Mouse (Mus musculus): ENCODE measurements around the gene 4930442H23Rik.
"Not testable (repeated sequence)": the region's sequence is repeated elsewhere in the genome, so short reads cannot be mapped to it uniquely, and the experiment has no call there.

4930442H23Rik gene

DNA sequence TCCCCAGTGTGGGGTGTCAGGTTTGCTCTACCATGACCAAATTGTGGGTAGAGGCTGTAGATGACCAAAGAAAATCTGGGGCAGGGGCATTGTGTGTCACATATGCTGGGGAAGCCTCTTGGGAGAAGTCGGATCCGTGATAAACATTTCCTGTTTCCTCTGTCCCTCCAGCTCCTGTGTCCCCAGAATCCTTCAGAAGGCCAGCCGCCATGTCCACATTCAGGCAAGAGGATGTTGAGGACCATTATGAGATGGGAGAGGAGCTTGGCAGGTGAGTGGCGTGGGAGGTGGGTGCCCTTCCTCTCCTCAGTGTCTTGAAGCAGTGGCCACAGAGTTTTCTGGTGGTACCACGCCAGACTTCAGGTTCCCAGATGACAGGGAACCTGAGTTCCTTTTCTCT, at the start of gene 4930442H23Rik:
Gene 4930442H23Rik, minus strand, starts transcription at position 45 of the 400 bp plus-strand sequence.
- no peak for DNase-seq

DNA sequence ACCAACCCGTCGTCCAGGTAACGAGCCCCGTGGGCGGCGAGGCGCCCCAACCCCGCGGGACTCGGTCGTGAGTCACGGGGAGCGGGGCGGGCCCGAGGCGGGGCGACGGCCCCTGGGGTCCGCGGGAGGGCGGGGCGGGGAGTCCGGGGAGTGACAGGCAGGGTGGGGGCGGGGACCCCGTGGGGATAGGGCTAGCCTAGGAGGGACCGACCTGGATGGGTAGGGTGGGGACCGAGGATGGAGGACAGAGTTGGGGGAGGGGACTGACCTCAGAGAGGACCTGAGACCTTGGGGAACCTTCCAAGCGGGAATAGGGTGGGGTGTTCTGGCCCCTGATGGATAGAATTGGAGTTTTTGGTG, 49.6 kb upstream of the 4930442H23Rik start:
- no peak for DNase-seq

DNA sequence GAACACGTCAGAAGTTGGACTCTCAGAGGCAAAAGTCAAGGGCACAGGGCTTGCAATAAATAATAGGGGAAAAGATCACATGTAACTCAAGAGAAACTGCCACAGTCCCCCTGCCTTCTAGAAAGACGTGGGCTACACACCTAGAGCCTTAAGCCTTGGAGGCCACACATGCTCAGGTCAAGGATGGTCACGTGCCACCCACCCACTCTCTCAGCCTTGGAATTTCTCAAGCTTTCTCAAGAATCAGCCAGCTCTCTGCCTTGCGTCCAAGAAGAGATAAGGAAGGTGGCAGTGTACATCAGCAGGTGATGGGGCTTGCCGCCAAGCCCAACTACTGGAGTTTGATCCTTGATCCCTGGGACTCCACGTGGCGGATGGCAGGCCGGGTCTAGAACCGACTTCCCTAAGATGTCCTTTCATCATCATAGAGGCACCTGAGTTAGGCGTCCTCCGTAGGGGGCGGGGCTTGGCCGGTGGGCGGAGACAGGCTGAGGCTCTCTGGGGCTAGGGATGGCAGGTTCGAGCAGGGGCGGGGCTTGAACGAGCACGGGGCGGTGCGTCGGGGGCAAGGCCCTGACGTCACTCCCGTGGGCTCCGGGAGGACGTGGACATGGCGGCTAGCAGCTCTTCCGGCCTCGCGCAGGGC, 49.1 kb upstream of the 4930442H23Rik start, which contains the start of gene Zfr2:
Gene Zfr2, plus strand, starts transcription at position 576 of the 646 bp plus-strand sequence.
- peak; percentile 88 for DNase-seq

DNA sequence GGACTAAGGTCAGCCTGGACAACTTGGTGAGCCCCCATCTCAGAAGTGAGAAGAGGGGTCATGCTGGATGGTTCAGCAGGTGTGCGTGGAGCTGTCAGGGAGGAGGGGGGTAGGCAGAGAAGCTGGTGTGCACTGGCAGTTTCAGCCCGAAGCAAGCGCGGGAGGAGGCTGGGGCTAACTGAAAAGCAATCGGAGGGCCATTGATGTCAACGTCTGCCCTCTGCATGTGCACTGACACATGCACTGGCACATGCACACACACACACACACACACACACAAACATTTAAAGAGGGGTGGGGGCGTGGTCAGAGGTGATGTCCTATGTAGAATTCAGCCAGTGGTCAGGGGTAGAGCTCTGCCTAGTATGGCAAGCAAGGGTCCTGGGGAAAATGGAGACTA, 47.8 kb upstream of the 4930442H23Rik start:
- DNase-seq: no peak

DNA sequence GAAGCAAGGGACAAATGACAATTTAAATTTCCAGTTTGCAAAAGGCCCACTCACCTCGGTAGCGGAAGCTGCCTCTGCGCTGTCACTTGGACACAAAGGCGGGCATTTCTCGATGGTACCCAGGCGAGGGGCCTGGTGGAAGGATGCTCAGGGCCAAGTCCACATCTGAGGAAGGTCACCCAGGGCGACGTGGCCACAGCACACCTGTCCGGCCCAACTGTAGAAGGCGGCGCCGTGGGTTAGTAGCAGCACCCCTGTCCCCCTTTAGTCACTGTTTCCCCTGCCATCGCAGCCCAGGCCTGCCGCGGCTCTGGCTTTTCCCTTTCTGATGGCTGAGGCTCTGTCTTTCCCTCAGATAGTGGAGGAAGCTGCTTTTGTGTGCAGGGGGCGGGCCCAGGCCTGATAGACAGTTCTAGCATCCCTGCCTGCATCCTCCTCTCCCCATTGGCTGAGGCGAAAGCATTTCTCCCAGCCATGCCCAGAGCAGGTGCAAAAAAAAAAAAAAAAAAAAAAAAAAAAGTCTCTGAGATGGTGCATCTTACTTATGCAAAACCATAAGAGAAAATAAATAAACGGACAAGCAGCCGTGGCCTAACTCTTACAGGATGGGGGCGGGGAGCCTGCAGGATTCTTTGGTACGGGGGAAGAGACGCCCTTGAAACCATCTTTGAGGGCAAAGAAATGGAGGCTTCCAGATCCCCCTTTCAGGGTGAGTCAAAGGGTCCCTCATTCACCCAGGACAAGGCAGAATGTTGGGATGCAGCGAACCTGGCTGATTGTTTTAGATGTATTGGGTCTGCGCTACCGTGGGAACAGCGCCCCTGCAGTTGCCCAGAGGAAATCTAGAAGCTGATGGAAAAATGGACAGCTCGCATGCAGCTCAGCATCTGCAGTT, 47.0 kb upstream of the 4930442H23Rik start, which contains the start of gene Atcay:
Gene Atcay, minus strand, starts transcription at position 396 of the 895 bp plus-strand sequence.
- peak; percentile 24 for DNase-seq

DNA sequence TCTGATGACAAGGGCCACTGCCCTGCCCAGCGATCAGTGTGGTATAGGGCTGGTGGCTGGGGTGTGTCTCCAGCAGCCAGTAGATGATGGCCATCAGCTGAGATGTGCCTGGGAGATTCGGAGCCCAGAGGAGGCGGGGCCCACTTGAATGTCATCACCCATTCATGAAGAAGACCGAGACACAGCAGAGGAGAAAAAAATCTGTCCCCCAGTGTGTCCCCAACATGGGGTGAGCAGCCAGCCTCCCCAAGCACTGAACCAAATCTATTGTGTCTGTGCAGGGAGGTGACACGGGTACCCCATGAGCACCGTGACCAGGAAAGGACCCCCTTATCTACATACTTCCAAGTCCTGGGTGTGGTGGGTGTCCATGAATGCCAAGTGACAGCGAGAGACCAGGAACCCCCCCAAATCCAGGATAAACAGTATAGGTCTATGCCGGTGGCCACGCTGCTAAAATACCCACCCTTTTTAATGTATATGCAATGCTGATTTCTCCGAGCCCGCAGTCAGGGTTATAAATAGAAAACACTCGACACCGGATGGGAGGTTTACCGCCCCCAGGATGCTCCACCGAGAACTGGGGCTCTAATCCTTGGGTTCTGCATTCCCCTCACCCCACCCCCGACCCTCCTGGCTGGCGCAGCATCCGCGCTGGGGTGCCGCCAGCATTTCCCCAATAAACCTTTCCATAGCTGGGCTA, 46.2 kb upstream of the 4930442H23Rik start:
- no peak for DNase-seq

DNA sequence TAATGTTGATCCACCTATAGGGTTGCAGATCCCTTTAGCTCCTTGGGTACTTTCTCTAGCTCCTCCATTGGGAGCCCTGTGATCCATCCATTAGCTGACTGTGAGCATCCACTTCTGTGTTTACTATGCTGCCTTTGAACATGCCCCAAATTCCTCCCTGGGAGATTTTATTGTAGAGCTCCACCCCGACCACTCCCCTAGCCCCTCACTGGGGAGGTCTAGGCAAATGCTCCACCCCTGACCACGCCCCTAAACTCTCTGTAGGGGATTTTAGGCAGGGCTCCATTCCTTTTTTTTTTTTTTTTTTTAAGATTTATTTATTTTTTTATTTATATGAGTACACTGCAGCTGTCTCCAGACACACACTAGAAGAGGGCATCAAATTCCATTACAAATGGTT, 40.1 kb upstream of the 4930442H23Rik start:
- DNase-seq: not testable (repeated sequence)

DNA sequence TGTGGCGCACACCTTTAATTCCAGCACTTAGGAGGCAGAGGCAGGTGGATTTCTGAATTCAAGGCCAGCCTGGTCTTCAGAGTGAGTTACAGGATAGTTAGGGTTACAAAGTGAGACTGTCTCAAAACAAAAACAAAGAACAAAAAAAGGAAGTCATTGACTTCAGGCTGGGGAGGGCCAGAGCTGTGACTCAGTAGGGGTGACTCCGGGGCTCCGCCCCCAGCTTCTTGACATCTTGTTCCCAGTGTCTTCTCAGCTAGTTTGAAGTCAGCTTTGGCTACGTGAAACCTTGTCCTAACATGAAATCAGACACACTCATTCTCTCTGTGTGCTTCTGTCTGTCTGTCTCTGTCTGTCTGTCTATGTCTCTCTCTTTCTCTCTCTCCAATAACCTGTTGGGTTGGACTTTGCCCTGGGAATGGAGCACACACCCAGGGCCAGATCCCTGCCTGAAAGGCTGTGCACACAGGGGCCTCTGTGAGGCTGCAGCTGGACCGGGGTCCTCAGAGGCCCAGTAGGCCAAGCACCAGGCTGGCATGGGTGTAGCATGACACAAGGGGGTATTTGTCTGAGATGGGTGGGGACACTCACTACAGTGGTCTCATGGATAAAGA, 37.9 kb upstream of the 4930442H23Rik start:
- DNase-seq: no peak

DNA sequence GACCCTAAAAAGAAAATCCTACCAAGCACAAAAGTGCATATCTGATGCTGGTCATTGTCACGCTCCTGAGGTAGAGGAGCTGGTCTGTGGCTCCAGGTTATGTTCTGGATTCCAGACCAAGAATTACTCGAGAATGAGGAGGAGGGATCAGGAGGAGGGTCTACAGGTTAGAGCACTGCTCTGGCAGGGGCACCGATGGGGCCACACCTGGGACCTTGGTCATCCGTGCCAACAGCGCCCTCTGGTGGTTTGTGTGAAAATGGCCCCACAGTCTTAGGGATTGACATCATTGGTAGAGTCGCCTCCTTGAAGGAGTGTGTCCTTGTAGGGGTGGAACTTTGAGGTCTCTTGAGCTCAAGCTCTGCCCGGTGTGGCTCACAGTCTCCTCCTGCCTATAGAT, 34.3 kb upstream of the 4930442H23Rik start:
- DNase-seq: peak; percentile 77

DNA sequence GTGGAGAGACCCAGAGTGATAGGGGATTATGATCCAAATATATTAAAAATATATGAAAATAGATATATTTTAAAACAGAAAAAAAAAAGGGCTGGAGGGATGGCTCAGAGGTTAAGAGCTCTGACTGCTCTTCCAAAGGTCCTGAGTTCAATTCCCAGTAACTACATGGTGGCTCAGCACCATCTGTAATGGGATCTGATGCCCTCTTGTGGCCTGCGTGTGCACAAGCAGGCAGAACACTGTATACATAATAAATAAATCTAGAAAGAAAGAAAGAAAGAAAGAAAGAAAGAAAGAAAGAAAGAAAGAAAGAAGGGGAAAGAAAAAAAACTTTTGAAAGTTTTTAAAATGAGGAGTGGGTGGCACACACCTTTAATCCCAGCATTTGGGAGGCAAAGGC, 33.6 kb upstream of the 4930442H23Rik start:
- not testable (repeated sequence) for DNase-seq

DNA sequence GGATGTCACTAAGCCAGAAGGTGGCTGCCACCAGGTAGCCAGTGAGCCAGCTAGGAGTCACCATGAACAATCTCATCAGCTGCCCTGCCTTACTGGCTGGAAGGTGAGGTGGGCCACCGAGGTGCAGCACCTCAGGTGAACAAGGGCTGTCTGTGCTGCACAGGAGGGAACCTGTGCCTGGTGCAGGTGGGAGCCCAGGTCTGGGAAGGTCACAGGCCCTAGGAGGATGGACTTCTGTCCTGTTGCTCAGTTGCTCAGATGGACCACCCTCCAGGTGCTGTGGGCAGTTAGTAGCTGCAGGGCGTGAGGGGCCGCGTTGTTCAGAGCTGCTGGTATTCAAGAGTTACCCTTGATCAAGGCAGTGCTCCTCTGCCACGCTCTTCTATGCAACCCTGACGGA, 33.2 kb upstream of the 4930442H23Rik start:
- DNase-seq: no peak

DNA sequence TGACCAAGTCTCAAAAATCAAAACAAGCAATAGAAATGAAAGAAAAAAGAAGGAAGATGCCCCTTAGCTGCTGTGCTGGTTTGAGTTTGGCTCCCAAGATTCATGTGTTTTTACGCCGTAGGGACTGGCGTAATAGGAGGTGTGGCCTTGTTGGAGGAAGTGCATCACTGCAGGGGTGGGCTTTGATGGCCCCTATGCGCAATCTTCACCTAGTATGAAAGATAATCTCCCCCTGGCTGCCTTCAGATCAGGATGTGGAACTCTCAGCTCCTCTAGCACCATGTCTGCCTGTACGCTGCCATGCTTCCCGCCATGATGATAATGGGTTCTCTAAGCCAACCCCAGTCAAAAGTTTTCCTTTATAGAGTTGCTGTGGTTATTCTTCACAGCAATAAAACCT, 32.6 kb upstream of the 4930442H23Rik start:
- DNase-seq: no peak

DNA sequence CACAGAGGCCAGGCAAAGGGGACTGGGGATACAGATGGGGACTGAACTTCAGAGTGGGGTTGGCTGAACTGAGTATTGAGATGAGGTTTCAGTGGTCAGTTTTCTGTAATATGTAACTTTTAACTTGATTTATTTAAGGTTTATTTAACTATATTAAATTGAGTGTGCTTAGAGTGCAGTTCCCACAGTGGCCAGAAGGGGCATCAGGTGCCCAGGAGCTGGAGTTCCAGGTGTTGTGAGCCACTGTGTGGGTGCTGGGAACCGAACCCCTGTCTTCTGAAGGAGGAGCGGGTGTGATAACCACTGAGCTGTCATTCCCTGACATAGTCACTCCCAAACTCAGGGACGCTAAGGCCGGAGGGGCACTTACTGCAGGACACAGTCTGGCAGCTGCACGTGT, 26.5 kb upstream of the 4930442H23Rik start:
- DNase-seq: no peak

DNA sequence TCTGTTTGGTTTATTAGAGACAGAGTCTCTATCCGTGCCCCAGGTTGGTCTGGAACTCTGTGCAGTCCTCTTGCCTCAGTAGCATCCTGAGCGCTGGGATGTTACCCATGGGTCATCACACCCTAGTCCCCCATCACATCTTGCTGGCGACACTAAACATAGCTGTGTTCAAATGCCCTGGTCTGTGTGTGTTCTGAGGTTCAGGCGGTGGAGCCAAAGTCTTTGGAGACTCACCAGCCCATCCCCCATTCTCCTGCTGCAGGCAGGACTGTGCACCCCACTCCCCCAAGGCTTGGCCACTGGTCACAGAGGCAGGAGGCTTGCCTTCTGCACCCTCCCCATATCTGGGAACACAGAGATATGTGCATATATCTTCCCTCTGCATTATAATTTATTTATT, 20.5 kb upstream of the 4930442H23Rik start:
- no peak for DNase-seq

DNA sequence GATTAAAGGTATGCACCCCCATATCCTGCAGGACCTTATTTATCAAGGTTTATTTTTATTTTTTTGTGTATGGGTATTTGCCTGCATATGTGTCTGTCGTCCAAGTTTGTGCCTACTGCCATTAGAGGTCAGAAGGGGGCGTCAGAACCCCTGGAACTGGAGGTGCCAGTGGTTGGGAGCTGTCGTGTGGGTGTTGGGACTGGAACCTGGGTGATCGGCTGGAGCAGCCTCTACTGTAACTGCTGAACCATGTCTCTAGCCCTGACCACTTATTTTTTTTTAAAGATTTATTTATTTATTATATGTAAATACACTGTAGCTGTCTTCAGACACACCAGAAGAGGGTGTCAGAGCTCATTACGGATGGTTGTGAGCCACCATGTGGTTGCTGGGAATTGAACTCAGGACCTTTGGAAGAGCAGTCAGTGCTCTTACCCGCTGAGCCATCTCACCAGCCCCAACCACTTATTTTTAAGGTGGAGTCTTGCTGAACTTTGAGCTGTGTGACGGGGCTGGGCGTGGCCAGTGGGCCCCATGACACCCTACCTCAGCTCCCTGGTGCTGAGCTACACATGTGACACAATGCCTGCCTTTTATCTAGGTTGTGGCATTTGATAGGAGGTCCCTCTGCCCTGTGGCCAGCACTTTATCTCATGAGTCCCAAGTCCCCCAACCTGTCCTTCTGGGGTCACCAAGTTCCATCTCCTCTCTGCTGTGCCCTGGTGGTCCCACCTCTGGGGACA, 19.5 kb upstream of the 4930442H23Rik start:
- DNase-seq: no peak

DNA sequence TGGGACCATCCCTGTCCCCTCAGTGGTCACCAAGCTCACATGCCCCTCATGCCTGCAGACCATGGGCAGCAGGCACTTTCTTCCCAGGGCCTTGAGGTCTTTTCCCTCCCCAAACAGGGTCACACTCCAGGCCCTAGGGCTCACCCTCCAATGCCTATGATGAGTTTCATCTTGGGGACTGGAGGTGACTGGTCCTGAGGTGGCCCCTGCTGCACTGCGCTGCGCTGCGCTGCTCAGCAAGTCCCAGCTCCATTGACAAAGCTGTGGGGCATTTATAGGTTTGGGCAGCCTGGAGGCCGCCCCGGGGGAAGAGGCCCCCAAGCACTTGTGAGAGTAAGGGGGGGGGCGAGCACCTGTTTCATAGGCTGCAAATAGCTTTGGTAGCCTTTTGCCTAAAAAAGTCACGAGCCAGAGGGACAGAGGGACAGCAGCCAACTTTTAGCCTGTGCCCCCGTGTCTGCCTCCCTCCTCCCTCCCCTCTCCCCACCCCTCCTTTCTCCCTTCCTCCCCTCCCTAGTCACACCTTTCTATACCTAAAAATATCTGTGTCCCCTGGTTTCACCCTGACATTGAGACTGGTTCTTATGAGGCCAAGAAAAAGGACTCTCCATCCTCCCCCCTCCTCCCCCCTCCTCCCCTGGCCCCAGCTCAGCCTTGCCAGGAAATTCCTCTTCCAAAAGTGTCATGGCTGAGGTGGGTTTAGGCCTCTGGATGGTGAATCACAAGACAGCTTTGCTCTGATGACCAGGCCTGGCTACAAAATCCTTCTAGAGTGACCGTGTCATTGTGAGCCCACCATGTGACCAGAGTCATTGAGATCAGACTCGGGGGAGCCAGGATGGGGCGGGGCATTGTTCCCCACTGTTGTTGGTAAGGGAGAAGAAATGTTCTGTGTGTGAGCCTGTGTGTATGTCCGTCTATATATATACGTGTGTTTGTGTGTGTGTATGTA, 18.4 kb upstream of the 4930442H23Rik start, which contains the start of gene Nmrk2:
Gene Nmrk2, minus strand, starts transcription at position 245 of the 952 bp plus-strand sequence.
- DNase-seq: no peak

DNA sequence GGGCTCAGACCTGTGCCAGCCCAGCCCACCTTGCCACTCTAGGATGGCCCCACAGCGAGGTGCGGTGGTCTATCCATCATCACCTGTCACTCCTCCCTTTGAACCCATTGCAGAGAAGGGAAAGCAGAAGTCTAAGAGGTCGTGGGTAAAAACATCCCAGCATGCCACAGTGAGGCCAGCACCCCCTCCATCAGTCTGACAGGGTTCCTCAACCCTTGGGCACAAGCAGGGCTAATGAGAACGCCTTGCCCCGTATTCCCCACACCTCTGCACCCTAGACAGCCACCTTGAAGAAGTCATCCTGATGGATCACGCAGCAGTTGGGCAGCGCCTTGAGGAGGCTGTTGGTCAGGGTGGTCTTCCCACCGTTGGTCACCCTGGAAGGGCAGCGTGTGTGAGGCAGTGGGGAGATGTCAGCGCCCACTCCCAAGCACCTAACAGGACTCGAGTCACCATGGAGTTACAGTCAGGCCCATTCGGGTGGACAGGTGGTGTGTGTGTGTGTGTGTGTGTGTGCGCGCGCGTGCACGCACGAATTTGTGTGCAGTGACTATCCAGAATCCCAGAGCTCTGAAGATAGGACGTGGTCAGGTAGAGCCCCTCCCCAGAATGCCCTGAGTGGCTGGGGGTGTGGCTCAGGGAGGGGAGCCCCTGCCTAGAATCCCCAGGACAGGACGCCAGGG, 17.1 kb upstream of the 4930442H23Rik start:
- no peak for DNase-seq

DNA sequence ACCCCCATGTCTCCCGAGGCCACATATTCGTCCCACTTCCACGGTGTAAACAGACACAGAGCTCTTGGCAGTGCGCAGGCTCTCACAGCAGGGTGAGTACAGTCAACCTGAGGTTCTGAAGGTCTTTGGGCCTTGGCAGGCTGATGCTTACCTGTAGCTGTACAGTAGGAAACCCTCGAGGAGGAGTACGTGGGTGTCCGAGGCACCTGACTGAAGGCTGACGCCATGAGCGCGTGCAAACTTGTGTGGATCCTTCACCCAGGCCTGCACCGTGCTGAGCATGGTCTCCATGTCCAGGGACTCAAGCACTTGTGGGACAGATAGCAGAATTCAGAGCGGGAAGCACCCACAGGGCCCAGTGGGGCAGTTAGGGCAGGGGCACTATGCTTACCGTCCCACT, 16.5 kb upstream of the 4930442H23Rik start:
- no peak for DNase-seq

DNA sequence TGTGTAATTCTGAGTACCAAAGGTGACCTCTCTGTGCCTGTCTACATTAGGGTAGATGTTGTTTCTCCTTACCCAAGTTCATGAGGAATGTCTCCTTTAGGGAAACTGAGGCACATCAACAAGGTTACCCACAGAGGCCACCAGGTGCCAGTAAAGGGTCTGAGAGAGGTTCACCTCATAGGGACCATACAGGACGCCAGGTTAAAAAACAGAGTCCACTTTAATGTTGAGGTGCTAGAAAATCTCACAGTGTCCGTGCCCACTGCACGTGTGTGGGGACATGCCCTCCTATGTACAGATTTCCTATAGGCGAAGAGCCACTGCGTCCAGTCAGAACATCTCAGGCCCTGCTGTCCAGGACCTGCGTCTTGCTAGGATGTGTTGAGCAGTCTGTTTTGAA, 15.3 kb upstream of the 4930442H23Rik start:
- DNase-seq: no peak

DNA sequence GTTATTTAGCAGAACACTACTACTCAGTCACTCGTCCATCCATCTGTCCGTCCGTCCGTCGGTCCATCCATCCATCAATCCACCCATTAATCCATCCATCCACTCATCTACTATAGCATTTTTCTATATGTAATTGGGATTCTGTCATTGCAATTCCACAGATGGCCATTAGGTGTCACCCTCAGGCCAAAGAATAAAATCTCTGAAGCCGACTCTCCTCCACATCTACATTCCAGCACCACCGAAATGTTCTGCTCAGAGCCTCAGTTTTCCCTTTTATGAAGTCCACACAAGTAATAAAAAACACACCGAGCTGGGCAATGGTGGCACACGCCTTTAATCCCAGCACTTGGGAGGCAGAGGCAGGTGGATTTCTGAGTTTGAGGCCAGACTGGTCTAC, 14.6 kb upstream of the 4930442H23Rik start:
- peak; percentile 69 for DNase-seq

All from kidney, adult 18-20 months (tissue).